Mouse (Mus musculus) forebrain, embryonic 13.5 days (tissue): ENCODE measurements around the gene Dpm2. TPM values are rescaled to one million over a fixed set of nuclear protein-coding genes. Genes with fewer than 3 reads are reported as not detected.

Experiments used
- ATAC-seq: fragments of 200-750 bp; cut with Nextera tagmentation; 2 replicates; pipeline ENCODE4 v1.8.0; 2017
- H3K27ac ChIP-seq: fragments of 300-500 bp; sonication (generic); 2 replicates; pipeline ENCODE4 v1.5.1; 2015; ENCODE audit warnings: inconsistent platforms, mild to moderate bottlenecking, moderate library complexity
- H3K27me3 ChIP-seq: fragments of 300-500 bp; sonication (generic); 2 replicates; pipeline ENCODE4 v1.6.1; 2015; ENCODE audit warnings: mild to moderate bottlenecking, inconsistent platforms
- H3K36me3 ChIP-seq: fragments of 300-500 bp; sonication (generic); 2 replicates; pipeline ENCODE4 v1.6.1; 2015; ENCODE audit warnings: mild to moderate bottlenecking, inconsistent platforms; ENCODE audit not compliant: poor library complexity, severe bottlenecking
- H3K4me1 ChIP-seq: fragments of 300-500 bp; sonication (generic); 2 replicates; pipeline ENCODE4 v1.6.1; 2015; ENCODE audit warnings: inconsistent platforms
- H3K4me2 ChIP-seq: fragments of 300-500 bp; sonication (generic); 2 replicates; pipeline ENCODE4 v1.6.1; 2015; ENCODE audit warnings: inconsistent platforms, mild to moderate bottlenecking, moderate library complexity
- H3K4me3 ChIP-seq: fragments of 300-500 bp; sonication (generic); 2 replicates; pipeline ENCODE4 v1.5.1; 2015; ENCODE audit warnings: mild to moderate bottlenecking, inconsistent platforms
- H3K9ac ChIP-seq: fragments of 300-500 bp; sonication (generic); 2 replicates; pipeline ENCODE4 v1.6.1; 2015; ENCODE audit warnings: mild to moderate bottlenecking, inconsistent platforms
- H3K9me3 ChIP-seq: fragments of 300-500 bp; sonication (generic); replicated peaks from 2 replicates; pipeline ENCODE4 v1.6.1; 2016; ENCODE audit warnings: inconsistent platforms
- WGBS: fragments of 180-500 bp; shearing (Covaris S2); methylation state at CpG from one replicate; pipeline ENCODE4 v1.1.7; 2015; 5-methylcytosine and 5-hydroxymethylcytosine counted together
- polyA plus RNA-seq: library from polyadenylated mRNA; unstranded; fragments of >200 nt; fragmentation: Nextera tagmentation; extraction: Ambion mirVana; gene quantifications from 2 replicates; pipeline ENCODE4 v1.2.1, GENCODE M21; 2015

Gene Dpm2
- polyA plus RNA-seq, 1 experiment from 2014 or later = 129 TPM

GRCm38 (mm10) chr2:32574901-32575585 is 4.4 kb downstream of the Dpm2 start:
- no peak overlapping the region for H3K27ac ChIP-seq
- H3K9me3 ChIP-seq = no peaks in the 10 kb centered on the region
- under 1% methylated on average over 26 of the region's 26 CpGs for WGBS
- H3K4me1 ChIP-seq = peaks cover 23% of the 10 kb centered on the region
- peaks cover 27% of the 10 kb centered on the region for H3K27me3 ChIP-seq
- no peak for ATAC-seq
- peaks cover 8% of the 10 kb centered on the region for H3K36me3 ChIP-seq
- H3K4me2 ChIP-seq = peak overlapping the region; percentile 99
- peak overlapping the region; percentile 73 for H3K9ac ChIP-seq
- peak overlapping the region; percentile 57 for H3K4me3 ChIP-seq

DNA sequence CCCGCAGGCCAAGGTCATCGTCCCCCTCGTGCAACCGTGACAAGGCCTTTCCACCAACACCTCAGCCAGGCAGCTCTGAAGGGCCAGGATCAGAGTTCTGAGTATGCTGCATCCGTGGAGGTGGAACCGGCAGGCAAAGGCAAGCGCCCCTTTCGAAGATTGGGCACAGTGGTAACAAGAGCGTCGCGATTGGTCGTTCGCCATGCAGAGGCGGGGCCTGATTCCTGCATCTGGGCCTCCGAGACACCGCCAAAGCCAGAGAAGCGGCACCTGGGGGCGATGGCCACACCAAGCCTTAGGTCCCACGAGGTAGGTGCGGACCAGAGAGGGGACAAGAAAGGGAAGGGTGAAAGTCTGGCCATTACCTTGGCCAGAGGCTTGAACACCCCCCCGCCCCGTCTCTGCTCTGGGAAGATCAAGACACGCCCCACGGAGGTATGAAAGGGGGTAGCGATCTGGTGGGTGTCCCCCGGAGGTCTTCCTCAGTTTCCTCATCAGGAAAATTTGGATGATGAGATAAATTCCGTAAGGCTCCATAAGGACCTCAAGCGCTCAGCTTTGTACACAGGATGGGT is 5.0 kb downstream of the Dpm2 start, which contains the start of gene 9430097D07Rik:
Gene 9430097D07Rik, minus strand, starts transcription at position 99 of the 575 bp plus-strand sequence.
- Histone ChIP-seq H3K4me2 (peak within 1 kb of the TSS; percentile 99), H3K4me3 (peak within 1 kb of the TSS; percentile 57), H3K27ac (no peak within 1 kb of the TSS), H3K4me1 (peaks cover 23% of the 10 kb centered on the region), H3K9ac (peak within 1 kb of the TSS; percentile 73), H3K36me3 (peaks cover 8% of the 10 kb centered on the region), H3K9me3 (no peaks in the 10 kb centered on the region), H3K27me3 (peaks cover 29% of the 10 kb centered on the region)
- WGBS = 5% methylated on average over 28 of the region's 28 CpGs
- ATAC-seq = peak; percentile 82

GRCm38 (mm10) chr2:32576532-32576931 is 5.9 kb downstream of the Dpm2 start:
- H3K4me2 ChIP-seq = no peak overlapping the region
- peaks cover 29% of the 10 kb centered on the region for H3K27me3 ChIP-seq
- H3K9me3 ChIP-seq = no peaks in the 10 kb centered on the region
- no peak overlapping the region for H3K4me3 ChIP-seq
- no peak overlapping the region for H3K27ac ChIP-seq
- no peak overlapping the region for H3K9ac ChIP-seq
- peaks cover 8% of the 10 kb centered on the region for H3K36me3 ChIP-seq
- WGBS = 92% methylated on average over 9 of the region's 9 CpGs
- H3K4me1 ChIP-seq = peaks cover 18% of the 10 kb centered on the region
- ATAC-seq = no peak

- H3K4me3 ChIP-seq = no peak overlapping the region
- H3K9me3 ChIP-seq = no peaks in the 10 kb centered on the region
- H3K4me1 ChIP-seq = peaks cover 18% of the 10 kb centered on the region
- no peak for ATAC-seq
- peaks cover 33% of the 10 kb centered on the region for H3K27me3 ChIP-seq
- peaks cover 2% of the 10 kb centered on the region; the same call in 1 of the 2 replicates for H3K36me3 ChIP-seq
- H3K4me2 ChIP-seq = no peak overlapping the region
- H3K9ac ChIP-seq = no peak overlapping the region
- no peak overlapping the region for H3K27ac ChIP-seq
- 36% methylated on average over 24 of the region's 30 CpGs for WGBS
Measured at GRCm38 (mm10) chr2:32578146-32579046, 7.7 kb downstream of the Dpm2 start.

GRCm38 (mm10) chr2:32581450-32582095 is 10.9 kb downstream of the Dpm2 start:
- H3K9me3 ChIP-seq = no peaks in the 10 kb centered on the region
- peak overlapping the region; percentile 47 for H3K4me2 ChIP-seq
- peak overlapping the region; percentile 31 for H3K4me3 ChIP-seq
- no peak overlapping the region for H3K27ac ChIP-seq
- peaks cover 33% of the 10 kb centered on the region for H3K27me3 ChIP-seq
- peaks cover 7% of the 10 kb centered on the region for H3K4me1 ChIP-seq
- peak; percentile 67 for ATAC-seq
- H3K36me3 ChIP-seq = no peaks in the 10 kb centered on the region
- H3K9ac ChIP-seq = no peak overlapping the region
- 33% methylated on average over 19 of the region's 19 CpGs for WGBS

DNA sequence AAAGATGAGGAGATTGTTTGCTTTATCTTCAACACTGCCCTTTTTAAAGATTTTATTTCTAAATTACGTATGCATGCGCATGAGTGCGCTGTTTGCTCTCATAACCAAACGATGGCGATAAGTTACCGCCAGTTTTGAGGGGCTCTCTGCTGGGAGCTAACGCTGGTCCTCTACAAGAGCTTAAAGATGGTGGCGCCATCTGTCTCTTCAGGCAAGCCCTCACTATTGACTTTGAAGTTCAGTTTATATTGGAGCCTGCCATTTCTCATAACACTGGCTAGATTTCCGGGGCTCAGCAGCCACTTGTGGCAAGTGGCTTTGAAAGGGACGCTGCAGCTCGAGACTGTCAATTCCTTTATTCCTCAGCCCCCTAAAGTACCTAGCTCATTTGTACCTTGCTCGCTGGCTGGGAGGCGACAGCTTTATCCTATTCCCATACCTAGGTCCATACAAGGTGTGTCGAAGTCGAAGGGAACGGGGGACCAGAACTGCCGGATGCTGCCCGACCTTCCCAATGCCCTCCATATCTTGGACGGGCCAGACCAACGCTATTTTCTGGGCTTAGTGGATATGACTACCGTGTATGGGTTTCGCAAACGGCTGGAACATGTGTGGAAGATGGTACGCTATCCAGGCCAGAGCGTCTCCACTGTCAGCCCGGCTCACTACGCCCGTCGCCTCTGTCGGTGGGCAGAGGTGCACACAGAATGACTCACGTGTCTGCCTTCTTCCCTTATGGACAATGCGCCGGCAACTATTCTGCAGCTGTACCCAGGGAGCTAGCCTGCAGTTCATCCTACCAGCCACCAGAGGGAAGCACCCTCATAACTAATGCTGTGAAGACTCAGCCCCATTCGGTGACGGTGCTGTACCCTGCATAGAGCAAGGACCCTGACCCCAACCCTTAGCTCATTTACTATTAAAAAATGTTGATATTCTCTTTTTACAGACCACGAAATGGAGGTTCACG is 12.5 kb downstream of the Dpm2 start:
- Histone ChIP-seq H3K4me2 (peak overlapping the region; percentile 62), H3K27ac (no peak overlapping the region), H3K9ac (no peak overlapping the region; the same call in 1 of the 2 replicates), H3K27me3 (peaks cover 23% of the 10 kb centered on the region), H3K4me3 (peak overlapping the region; percentile 31), H3K4me1 (peaks cover 19% of the 10 kb centered on the region), H3K9me3 (no peaks in the 10 kb centered on the region), H3K36me3 (no peaks in the 10 kb centered on the region)
- WGBS = 15% methylated on average over 37 of the region's 37 CpGs
- peak; percentile 77 for ATAC-seq

GRCm38 (mm10) chr2:32585149-32585714 is 14.6 kb downstream of the Dpm2 start:
- no peaks in the 10 kb centered on the region for H3K9me3 ChIP-seq
- H3K4me2 ChIP-seq = no peak overlapping the region
- peaks cover 37% of the 10 kb centered on the region for H3K4me1 ChIP-seq
- no peak overlapping the region for H3K27ac ChIP-seq
- H3K9ac ChIP-seq = no peak overlapping the region
- no peak overlapping the region for H3K4me3 ChIP-seq
- no peaks in the 10 kb centered on the region for H3K36me3 ChIP-seq
- H3K27me3 ChIP-seq = peaks cover 4% of the 10 kb centered on the region; the same call in 1 of the 2 replicates
- 87% methylated on average over 7 of the region's 7 CpGs for WGBS
- ATAC-seq = no peak

DNA sequence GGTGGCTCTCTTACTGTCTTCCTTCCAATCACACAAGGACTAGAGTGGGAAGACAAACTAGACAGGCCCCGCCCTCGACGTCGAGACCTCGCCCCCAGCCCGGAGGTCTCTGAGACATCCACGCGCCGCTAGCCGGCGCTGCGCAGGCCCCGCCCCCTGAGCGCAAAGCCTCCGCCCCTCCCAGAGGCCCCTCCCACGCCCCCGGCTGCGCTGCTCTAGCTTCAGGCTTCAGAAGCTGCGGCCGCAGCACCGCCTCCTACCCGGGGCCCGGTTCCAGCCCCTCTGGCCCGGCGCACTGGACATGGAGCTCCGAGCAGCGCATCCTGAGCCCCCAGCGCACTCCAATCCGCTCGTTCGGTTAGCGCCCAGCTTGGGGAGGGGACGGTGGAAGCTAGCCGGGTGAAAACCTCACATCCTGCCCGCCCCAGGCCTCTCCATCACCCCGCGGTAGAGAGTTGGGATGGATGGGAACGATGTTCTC is 16.3 kb downstream of the Dpm2 start, which contains the start of gene St6galnac4:
Gene St6galnac4, plus strand, starts transcription at position 225 of the 481 bp plus-strand sequence.
- Histone ChIP-seq H3K9me3 (no peaks in the 10 kb centered on the region), H3K27ac (no peak within 1 kb of the TSS), H3K9ac (peak within 1 kb of the TSS; percentile 79), H3K4me2 (peak within 1 kb of the TSS; percentile 71), H3K36me3 (no peaks in the 10 kb centered on the region), H3K27me3 (peaks cover 4% of the 10 kb centered on the region; the same call in 1 of the 2 replicates), H3K4me3 (peak within 1 kb of the TSS; percentile 51), H3K4me1 (peaks cover 37% of the 10 kb centered on the region)
- 0% methylated on average over 28 of the region's 38 CpGs for WGBS
- ATAC-seq = peak; percentile 77

DNA sequence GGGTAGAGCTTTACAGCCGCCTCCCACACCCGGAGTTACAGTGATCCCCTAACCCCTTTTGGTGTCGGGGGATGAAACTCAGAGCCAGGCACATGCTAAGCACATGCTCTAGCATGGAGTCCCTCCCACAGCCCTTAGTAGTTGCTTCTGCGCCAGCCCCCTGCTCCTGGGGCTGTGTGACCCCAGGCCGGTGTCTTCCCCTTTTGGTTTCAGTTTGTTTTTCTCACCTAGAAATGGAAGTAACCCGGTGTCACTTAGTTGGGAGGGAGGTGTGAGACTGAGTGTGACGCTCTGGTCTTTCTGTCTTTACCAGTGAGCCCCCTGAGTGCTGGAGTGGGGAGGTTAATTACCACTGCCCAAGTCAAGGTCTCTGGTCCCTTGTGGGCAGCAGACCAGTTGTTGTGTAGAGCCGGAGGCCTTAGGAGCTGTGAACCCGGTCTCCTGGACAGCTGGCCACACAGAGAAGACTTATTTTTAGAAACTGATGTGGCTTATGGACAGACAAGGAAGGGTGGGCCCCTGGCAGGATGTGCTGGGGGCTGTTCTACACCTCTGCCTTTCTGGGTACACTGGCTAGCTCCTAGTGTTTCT is 17.2 kb downstream of the Dpm2 start:
- H3K4me1 ChIP-seq = peaks cover 36% of the 10 kb centered on the region
- peak overlapping the region; percentile 79 for H3K9ac ChIP-seq
- H3K27me3 ChIP-seq = peaks cover 3% of the 10 kb centered on the region; the same call in 1 of the 2 replicates
- no peak overlapping the region for H3K27ac ChIP-seq
- no peak for ATAC-seq
- WGBS = 53% methylated on average over 9 of the region's 9 CpGs
- H3K4me2 ChIP-seq = peak overlapping the region; percentile 71
- H3K9me3 ChIP-seq = no peaks in the 10 kb centered on the region
- peak overlapping the region; percentile 51 for H3K4me3 ChIP-seq
- H3K36me3 ChIP-seq = no peaks in the 10 kb centered on the region

DNA sequence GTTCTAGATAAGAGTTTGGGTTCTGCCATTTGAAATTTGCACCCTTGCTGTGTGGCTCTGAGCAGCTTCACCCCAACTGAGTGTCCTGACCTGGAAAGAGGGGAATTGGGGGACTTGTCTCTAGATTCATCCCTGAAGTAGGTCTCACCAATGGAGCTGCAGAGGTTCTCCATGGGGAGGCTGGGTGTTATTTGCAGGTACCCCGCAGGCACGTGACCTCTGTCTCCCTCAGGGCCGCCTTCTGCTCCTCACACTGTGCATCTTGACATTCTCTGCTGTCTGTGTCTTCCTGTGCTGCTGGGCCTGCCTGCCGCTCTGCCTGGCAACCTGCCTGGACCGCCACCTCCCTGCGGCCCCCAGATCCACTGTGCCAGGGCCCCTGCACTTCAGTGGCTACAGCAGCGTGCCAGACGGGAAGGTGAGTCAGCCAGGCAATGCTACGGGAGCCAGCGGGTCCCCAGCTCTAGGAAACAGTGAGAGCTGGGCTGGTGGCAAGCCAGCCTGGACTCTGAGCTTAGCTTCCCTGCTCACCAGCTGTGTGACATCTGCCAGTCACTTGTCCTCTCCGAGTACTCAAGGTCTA is 18.6 kb downstream of the Dpm2 start:
- Histone ChIP-seq H3K27ac (no peak overlapping the region), H3K4me3 (no peak overlapping the region), H3K9ac (0 out of 2 replicates have a peak overlapping the region, but pooled peaks have one; percentile 37), H3K4me2 (peak overlapping the region; percentile 18; the same call in 1 of the 2 replicates), H3K27me3 (no peaks in the 10 kb centered on the region), H3K4me1 (peaks cover 30% of the 10 kb centered on the region), H3K9me3 (no peaks in the 10 kb centered on the region), H3K36me3 (0 out of 2 replicates have a peak, but pooled peaks cover 3% of the 10 kb centered on the region)
- 62% methylated on average over 11 of the region's 11 CpGs for WGBS
- no peak for ATAC-seq
